Mouse (Mus musculus) CD4-positive naive resting alpha-beta T cell, adult 76 days (primary cell): Measurements from ENCODE around the gene Atp2b4. TPM values are rescaled to one million over a fixed set of nuclear protein-coding genes. Genes with fewer than 3 reads are reported as not detected.

Experiments used
- total RNA-seq: library from RNA; stranded (reverse); gene quantifications from one replicate; pipeline ENCODE4 v1.2.4, GENCODE M21; 2023

Atp2b4 gene
- 3.9 TPM for total RNA-seq

DNA sequence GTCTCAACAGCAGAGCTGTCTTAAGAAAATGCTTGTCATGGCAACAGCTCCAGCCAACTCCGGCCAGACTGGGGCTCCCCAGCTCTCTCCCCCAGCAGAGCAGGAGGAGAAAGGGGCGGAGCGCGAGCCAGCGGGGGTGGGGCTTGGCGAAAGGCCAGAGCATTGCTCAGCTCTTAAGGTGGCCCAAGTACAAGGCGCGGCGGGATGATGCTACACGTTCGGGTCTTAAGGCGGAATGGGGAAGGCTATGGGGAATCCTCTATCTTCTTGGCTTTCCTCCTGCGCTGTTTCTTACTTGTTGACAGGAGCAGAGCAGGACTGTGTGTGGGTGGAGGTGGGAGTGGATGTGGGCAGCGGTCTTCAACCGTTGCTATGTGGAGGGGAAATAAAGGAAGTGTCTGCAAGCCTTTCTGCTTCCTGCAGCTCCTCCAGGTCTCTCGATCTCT, at the start of gene Atp2b4:
TSS of gene Atp2b4 (minus strand) at position 94 of the 446 bp plus-strand sequence.

GRCm38 (mm10) chr1:133689897-133690296, 110.9 kb downstream of the Atp2b4 start, which contains the start of gene Lax1:
Gene Lax1 (minus strand): TSS chr1:133690108.

GRCm38 (mm10) chr1:133661203-133661933, 139.5 kb downstream of the Atp2b4 start, which contains the start of gene Gm38394:
Gene Gm38394 (minus strand): TSS chr1:133661318.

DNA sequence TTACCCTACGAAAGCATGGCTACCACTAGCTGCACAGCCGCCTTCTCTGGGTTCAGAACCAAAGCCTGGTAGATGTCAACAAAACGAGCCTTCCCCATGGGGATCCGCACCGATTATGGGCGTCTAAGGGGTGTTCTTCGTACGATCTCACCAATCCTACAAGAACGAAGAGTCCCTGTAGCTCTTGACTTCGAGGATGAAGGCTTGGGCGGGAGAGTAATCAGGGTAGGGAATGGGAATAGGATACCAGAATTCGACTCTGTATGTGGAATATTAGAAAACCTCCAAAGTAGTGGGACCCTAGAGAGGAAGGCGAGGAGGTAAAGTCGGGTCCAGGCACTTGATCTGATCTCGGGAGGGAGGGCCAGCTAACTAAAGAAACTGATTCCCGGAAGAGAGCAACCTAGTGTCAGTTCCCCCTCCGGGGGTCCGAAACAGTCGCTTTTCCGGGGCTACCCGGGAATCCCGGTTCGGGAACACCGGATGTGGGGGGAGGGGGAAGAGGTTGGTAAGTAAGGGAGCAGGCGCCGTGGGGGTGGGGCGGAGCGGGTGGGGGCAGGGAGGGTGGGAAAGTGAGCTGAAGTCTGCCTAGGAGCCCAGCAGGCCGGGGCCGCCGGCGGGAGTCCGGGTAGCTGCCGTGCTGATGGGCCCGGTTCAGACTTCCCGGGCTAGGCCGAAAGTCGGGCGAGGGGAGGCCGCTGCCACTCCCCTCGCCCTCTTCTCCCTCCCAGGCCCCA, 140.2 kb downstream of the Atp2b4 start, which contains the start of gene Zbed6:
TSS of gene Zbed6 (minus strand) at position 420 of the 737 bp plus-strand sequence.

Other genes with a start within 250 kb of the Atp2b4 start
- gene Snrpe, start 190.8 kb downstream of the Atp2b4 start, total RNA-seq, result 183 TPM
- 25.9 TPM for gene Zbed6, start 140.2 kb downstream of the Atp2b4 start, total RNA-seq
- gene Gm38394, start 139.7 kb downstream of the Atp2b4 start, total RNA-seq, result 52.8 TPM
- gene Lax1, start 110.9 kb downstream of the Atp2b4 start, total RNA-seq, result 45.9 TPM
- gene Optc, start 107.0 kb upstream of the Atp2b4 start, total RNA-seq, result not detected
- not detected for gene Prelp, start 120.4 kb upstream of the Atp2b4 start, total RNA-seq
- gene Fmod, start 236.2 kb upstream of the Atp2b4 start, total RNA-seq, result not detected